Mouse (Mus musculus) heart, adult 9 months (tissue): ENCODE measurements at regions not wholly inside any gene's neighbourhood (a gene's known extent, or its start where the extent isn't known, plus 50 kb on each side); places are given as distances from the start of the nearest gene placed in this dataset.

Source experiments
- DNase-seq, 2 experiments: peaks; one replicate each; pipeline ENCODE4 v3.0.0; 2022; ENCODE audit warnings: low spot score in 2 of 2

DNA sequence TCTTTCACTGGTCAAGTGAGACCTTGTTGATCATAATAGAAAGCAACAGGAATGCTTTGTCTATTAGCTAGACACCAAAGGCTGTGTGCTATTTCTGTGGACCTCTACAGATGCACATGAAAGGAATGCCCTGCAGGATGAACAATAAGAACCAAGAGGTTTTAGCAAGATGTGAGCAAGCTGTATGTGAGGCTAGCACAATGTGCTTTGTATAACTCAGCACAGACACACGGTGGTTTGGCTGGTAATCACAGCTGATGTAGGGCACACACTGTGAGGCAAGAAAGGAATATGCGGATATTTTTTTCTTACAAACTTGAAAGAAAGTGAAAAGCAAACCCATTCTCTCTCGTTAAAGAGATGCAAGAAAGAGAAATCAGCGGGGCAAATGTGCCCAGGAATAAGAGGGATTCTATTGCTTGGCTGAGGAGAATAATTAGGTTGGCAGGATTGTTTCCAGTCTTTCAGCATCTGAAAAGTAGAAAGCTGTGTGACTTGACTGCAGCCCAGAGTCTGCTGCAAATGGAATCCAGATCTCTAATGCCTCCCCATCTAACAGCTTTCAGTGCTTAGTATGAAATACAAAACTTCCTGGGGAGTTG lies 2476.1 kb upstream of the Gm6569 start:
- no peak for DNase-seq

DNA sequence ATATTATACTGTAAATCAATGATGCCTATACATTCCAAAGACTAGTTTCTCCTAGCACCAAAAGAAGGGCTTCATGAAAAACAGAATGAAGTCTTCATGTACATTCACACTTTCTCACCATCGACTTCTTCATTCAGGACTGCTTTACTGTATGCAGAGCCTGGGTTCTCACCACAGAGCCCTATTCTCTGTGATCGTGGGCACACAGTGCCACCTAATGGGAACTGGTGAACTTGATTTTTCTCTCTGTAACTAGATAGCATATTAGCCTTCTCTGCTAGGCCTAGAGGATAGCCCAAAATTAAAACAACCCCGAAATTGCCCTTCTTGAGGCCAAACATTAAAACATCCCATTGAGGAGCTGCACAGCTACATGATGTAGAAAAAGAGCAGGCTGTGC lies 2458.6 kb upstream of the Gm6569 start:
- no peak for DNase-seq
